Mouse (Mus musculus): Measurements from ENCODE around the gene Alg2.

Gene Alg2

DNA sequence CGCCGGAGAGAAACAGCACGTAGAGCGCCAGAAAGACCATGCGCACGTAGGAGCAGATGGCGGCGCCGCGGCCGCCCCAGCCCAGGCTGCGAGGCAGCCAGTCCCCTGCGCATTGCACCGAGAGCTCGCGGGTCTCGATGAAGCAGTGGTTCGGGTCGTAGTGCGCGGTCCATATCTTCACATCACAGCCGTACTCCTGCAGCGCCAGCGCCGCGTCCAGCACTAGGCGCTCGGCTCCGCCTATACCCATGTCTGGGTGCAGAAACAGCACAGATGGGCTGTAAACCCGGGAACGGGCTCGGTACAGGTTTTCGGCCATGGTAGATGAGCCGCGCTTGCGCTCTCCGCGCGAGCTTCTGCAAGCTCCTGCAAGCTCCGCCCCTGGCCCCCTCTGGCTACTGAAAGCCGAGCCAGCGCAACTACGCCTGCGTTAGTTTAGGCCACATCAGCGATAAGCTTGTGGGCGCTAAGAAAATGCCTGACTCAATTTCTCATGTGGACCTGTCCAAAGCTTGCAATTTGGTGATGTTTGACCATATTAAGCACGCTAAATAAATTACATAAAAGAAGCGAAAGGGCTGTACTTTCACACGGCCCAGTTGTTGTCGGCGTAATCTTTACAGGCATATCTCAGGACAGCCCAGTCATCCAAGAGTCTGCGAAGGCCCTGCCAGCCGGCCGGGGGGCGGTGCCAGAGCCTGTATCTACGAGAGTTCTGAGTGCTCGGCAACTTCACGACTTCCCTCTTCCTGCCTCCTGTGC is at the start of gene Alg2, which contains the start of gene Sec61b:
Gene Alg2 (minus strand): TSS at position 366 of the 762 bp plus-strand sequence.
Gene Sec61b (plus strand): TSS at position 691 of the 762 bp plus-strand sequence.
- DNase-seq (ENCODE audit: low spot score), result peak; percentile 91

DNA sequence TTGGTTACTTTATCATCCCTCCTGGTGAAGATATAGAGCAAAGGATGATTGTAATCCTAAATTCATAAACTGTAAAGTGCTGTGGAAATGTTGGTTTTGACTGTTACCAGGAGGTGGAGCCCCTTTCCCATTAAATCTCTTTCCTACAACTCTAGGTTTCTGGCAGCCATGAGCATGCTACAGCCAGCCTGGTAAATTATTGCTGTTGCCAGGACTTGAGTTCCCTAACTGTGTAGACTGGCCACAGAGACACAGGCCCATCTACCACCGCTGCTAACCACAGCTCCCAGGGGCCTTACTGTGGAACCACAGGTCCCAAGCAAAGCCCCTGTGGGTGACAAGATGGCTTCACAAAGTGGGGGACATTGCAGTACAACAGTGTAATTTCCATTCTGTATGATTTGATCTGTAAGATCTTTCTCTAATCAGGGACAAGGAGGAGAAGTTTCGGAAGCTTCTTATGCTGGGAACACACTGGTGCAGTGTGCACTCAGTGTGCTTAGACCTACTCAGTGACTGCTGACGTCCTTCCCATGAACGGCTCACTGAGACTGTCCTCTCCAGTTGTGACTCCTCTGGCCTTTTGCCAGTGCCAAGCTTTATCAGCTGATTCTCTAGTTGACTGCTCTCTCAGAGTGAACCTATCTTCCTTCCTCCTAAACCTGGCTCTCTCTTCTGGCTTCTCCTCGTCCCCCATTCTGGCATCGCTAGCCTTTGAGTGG is 47.9 kb upstream of the Alg2 start:
- DNase-seq (ENCODE audit: low spot score), result no peak

DNA sequence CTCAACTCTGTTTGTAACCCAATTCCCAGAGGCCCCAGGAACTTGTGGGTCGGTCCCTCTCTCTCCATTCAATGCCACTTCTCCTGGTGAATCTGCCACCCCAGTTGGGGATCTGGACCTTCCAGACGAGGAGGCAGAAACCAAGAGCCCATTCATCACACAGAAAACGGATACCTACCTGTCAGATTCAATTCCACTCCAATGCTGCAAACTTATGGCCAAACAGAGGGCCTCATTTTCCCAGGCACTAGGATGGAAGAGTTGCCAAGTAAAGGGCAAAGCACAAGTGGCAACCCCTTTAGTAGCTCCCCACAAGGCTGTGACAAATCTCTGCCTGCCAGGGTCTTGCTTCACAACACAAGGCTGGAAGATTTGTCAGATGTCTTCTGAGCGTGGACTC is 45.9 kb upstream of the Alg2 start:
- DNase-seq (ENCODE audit: low spot score), result no peak

DNA sequence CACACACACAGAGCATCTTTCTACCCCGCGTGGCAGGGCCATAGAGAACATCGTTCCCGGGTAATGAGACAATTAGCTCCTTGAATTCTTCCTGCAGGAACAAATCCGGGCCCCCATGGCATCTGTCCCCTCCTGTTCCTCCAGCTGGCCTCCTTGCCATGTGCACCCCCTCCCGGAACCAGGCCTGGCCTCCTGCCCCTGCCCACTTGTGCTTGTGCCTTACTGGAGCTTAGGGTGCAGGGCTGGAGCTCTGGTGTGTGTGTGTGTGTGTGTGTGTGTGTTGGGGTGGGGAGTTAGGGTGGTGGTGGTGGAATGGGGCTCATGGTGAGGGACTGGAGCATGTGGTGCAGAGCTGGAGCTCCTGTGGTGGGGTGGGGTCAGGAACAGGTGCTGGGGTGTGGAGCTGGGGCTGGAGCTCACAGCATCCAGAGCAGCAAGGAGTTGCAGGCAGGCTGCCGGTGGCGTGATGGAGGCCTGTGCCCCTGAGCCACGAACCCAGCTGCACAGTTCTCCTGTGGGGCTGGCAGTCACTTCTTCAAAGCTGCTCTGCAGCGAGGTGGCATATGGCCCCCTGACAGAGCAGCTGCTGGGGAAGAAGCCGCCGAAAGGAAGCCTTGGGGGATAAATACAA is 44.5 kb upstream of the Alg2 start:
- no peak for DNase-seq (ENCODE audit: low spot score)

DNA sequence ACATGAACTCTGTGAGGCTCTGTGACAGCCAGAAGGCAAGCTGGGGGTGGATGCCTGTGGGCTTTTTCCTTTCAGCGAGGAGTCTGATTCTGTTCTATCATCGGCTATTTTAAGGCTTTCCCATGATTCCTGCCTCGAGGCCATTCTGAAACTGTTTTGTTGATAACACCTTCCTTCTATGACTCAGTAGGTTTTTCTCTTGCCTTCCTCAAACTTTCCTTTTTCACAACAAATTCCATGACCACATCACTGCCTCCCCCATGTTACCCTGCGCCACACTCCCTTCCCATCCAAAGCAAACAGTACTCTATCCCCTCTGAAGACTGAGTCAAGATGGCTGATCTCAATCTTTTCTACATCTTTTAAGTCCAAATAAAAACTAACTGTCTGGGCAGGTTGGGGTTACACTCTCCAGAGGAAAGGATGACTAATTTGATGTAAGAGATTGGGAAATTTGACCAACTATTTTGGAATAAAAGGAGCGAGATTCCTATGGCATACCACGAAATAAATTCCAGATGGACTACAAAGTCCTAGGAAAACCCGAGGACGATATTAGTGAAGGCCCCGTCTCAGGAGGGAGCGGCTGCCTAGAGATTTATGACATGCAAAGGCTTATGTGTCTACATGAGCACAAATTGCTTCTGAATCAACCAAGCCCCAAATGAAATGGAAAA is 30.8 kb upstream of the Alg2 start:
- DNase-seq (ENCODE audit: low spot score), result no peak

DNA sequence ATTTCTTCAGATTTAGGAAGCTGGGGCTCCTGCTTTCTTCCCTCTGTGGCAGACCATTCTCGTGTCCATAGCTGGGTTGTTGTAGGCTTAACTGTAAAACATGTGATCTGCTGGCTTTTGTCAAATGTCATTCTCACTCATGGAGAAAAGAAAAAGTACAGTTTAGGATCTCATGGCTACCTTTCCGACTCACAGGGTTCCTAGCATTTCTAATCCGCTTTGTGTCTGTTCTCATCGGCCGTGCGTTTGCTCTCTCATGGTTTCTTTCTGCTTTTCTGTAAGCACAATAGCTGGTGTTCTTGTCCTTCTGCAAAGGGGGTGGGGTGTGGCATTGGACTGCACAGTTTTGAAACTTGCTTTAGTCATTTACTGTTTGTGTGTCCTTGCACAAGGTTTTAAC is 28.9 kb upstream of the Alg2 start:
- DNase-seq (ENCODE audit: low spot score), result no peak

DNA sequence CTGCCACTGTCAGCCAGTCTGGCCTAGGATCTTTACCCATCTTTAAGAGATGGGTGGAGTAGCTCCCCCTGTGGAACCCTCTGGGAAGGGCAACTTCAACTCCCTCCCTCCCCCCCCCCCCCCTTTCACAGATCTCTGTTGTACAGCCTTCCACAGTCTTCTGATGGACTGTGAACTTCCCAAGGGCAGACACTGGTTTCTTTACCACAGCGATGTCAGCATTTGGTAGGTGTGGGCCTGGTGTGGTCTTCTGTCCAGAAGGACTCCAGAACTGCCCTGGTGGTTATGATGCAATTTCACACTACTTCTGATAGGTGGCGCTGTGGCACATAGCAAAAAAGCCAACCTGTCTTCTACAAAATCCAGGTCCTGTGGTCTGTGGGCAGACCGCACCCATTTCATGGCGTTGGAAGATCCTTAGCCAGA is 28.4 kb upstream of the Alg2 start:
- peak; percentile 38 for DNase-seq (ENCODE audit: low spot score)

DNA sequence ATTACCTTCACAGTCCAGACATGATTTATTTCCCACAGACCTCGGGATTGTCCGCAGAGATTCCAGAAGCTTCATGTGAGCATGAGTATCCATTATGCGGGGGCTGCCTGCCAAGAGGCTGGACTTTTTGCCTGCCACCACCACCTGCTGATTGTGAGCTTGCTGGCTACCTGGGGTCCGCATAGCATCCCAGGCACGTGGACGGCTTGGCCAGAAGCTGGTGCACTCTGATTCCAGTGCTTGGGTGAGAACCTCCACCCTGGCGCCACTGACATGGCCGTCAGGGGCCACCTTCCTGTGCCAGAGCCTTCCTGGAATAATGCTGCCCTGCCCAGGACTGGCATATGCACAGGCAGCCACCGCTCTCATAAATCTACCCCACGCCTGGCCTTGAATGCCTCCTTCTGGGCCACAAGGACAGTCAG is 25.0 kb upstream of the Alg2 start:
- DNase-seq (ENCODE audit: low spot score), result no peak

DNA sequence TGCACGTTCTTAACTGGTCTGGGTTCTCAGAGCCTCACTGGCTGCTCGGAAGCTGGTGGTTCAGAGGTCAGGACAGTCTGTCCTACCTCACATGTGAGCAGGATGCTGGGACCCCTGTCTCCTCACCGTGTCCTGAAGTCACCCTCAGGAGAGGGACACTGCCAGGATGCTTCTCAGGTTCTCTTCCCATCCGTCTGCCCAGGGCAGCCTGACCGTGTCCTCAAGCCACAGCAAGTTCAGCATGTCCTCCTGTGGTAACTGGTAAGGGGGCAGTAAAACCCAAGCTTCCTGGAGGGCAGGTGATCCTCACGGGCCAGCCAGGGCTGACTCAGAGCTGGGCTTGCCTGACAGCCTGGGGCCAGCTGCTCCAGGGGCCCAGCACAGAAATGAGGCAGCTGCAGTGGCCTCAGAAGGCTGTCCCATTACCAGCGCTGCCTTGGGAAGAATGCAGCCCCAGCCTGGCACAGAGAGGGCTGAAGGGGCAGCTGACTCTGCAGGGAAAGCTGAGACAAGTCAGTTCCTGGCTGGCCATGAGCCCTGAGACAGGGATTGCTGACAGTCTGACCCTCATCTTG is 23.8 kb upstream of the Alg2 start:
- no peak for DNase-seq (ENCODE audit: low spot score)

DNA sequence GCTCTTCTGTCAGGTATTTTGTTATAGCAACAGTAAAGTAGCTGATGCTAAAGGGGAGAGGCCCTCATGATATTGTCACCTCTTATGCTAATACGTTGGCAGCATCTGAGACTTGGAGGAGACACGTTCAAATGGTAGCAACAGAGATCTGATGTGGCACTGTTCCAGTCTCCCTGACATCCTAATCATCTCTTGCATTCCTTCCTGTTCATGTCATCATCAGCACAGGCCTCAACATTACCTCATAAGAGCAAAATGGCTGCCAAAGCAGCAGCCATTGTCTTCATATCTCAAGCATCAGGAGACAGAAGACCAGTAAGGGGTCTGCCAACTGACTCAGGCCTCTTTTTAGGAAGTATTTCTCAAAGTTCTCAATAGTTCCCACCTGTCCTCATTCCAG is 20.6 kb upstream of the Alg2 start:
- DNase-seq (ENCODE audit: low spot score), result no peak

DNA sequence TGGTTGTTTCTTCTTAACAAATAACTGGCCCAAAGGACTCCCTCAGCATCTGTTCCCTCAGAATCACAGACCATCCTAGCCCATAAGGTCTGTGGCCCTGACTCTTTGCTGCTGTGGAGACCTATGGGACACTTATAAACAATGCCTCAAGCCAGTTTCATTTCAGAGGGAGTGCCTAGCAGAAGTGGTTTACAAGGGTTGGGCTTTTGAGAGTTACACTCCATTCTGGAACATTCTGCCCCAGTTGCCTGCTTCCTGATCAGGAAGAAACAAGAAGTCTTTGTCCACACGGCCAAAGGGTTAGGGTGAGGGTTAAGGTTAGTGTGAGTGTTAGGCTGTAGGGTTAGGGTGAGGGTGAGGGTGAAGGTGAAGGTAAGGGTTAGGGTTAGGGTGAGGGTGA is 20.0 kb upstream of the Alg2 start:
- DNase-seq (ENCODE audit: low spot score), result no peak

DNA sequence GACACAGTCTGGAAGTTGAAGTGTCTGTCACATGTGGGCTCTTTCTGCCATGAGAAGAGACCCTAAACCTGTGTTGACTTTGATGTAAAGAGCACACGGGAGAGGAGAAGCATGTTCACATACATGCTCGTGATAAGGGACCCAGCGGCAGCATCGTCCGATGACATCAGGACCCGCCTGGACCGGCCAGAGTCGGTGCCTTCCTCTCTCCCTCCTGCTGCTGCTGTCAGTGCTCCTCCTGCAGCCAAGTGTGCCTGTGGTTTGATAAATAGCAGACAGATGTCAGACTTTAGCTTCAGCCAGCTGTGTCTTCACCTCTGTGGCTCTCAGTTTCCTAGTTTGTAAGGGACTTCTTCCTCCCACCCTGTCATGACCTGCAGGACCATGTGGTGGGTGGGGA is 19.3 kb upstream of the Alg2 start:
- no peak for DNase-seq (ENCODE audit: low spot score)

DNA sequence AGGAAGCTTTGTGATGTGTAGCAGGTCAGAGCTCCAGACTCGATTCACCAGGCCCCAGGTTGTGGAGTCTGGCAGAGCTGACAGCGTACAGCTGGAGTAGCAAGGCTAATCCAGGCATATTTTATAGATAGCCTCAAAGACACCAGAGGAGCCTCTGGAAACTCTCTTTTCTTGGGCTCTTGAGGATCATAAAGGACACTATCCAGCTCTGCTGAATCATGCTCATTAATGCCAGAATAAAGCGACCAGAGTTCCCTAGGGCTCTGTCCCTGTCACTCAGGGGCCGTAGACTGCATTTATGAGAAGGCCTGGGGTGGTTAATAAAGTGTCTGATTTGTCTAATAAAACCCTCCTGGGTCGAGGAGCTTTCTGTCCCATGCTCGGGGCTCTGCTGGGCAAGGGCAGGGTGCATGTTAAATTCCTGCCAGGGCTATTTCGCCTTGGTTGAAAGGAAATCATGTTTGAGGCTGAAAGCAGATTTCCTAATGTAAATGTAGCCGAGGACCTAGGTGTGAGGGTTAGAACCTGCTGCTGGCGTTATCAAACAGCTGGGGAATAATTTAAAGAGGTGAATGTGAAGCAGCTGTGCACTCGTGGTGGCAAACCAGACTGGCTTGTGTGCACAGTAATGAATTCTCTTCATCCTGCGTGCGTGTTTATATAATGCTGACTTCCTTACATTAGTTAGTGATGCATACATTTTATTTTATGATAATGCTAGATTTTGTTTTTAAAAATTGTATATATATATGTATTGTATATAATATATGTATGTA is 18.4 kb upstream of the Alg2 start:
- DNase-seq (ENCODE audit: low spot score), result no peak

DNA sequence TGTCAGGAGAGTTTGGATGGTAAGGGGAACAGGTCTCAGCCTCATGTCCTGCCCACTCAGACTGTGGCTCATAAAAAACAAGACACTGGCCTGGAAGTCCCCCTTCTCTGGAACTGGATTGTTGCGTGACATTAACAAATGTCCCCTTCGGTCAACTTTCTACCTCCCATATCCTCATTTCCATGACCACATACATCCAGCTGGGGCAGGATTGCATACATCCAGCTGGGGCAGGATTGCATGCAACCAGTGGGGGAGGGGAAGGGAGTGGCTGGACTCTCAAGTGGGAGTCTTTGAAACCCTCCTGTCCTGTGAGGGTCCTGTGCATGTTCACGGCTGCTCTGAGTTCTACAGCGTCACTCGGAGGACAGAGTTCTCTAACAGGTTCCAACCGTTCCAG is 17.1 kb upstream of the Alg2 start:
- DNase-seq (ENCODE audit: low spot score), result no peak

DNA sequence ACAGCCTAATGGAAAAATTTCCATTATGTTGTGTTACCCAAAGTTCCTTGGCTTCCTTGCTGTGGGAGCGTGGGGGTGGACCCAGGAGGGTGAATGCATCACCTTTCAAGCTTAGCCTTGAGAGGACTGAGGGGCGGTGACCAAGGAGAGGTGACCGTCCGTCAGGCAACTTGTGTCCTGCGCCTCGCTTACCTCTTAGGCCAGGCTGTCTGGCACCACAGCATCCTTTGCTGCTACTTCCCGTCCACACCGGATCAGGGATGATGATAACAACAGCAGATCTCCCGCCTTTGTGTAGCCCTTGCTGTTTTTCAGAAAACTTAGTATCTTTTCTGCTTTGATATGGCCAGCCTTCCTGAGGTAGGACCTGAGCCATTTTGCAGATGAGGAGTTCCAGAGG is 6.4 kb upstream of the Alg2 start:
- DNase-seq (ENCODE audit: low spot score), result no peak

DNA sequence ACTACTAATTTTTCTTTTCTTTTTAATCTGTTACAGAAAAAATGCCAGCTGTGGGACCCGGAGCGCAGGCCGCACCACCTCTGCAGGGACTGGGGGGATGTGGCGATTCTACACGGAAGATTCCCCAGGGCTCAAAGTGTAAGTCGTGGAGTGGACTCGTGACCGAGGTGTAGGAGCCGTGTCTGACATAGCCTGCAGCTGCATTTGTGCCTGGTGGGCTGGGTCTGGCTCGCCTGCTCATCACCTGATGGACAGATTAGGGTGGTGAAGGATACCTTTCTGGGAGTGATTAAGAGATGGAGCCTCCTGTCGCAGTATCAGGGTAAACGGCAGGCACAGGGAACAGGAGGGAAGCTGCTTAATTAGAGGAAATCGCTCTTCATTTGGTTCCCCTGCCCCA is 6.0 kb upstream of the Alg2 start:
- DNase-seq (ENCODE audit: low spot score), result no peak

DNA sequence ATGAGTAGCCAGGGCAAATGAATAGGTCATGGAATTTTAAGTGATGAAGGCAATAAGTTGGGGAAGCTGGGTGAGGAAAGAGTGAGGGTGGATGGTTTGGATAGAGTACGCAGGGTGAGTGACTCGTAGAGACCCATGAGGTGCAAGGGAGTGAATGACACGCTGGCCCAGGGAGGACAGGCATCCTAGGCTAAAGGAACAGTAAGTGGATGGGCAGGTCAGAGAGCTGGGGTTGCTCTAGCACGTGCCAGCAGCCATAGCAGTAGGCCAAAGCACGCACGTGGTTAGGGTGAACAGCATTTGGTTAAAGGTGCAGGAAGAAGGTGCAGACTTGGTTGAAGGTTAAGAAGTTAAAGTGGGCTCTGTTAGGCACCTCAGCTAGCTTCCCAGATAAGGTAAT is 3.4 kb upstream of the Alg2 start:
- no peak for DNase-seq (ENCODE audit: low spot score)

DNA sequence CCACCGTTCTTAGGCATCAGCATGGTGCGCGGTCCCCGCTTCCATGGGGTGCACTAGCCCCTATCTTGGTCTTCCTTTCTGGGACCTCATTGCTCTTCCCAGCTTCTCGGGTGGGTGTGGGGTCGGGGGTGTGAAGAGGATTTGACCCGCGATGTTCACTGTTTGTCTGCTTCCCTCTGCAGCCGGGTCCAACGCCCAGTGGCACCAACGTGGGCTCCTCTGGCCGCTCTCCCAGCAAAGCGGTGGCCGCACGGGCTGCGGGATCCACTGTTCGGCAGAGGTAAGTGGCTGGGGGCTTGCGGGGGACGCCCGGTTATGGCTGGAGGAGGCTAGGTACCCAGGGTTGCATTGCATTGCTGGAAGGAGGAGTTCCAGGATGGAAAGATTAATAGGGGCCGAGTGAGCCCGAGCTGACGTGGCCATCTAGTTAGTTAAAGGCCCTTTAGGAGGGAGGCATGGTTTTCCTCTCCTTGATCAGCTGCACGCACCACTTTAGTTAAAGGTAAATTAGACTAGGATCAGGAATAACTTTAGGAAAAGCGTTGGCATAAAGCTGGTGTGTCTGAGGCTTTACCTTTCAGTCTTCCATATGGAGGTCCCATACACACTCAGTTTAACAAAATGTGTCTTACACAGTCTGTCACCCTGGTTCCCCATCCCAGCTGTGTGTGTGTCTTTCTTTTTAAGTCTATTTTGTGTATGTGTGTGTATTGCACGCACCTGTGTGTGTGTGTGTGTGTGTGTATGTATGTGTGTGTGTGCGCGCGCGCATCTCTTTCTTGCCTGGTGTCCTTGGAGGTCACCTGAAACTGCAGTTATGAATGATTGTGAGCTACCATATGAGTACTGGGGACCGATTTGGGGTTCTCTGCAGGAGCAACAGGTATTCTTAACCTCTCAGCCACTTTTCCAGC is 854 bp upstream of the Alg2 start:
- DNase-seq (ENCODE audit: low spot score), result peak; percentile 9

DNA sequence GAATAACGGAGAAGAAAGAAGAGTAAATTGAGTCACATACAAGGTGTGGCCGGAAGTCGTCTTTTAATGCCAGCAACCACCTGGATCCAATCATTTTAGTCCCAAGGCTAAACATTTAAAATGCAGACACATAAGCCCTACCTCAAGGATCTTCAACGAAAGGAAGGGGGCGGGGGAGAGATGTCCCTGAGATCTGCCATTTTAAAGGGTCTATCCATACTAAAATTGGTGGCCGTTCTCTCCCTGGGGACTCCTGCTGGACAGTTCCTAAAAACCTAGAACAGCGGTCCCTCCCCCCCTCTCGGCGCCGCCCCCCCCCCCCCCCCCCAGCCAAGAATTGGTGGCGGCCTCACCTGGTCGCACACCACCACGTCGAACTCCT is 556 bp downstream of the Alg2 start:
- DNase-seq (ENCODE audit: low spot score), result no peak

DNA sequence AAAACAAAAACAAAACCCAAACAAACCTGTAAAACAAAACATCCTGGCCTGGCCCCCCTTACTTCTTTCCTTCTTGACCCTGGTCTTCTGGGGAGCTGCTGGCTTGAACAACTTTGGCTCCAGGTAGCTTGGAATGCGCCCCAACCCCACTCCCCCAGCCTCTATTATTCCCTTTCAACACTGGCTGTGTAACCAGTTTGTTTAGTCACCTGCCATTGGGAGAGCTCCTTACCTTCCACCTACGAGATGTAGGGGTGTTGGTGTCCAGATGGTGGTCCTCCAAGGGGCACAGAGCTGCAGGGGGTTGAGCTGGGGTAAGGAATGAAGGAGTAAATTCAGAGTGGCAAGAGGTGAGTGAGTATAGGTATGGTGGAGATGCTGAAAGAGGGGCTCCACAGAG is 6.9 kb downstream of the Alg2 start:
- no peak for DNase-seq (ENCODE audit: low spot score)
